Mouse (Mus musculus) erythroblast, embryonic 14.5 days (primary cell): ENCODE results near the gene 1700018B08Rik.

Source experiments
- GATA1 ChIP-seq: IDR thresholded peaks from 2 replicates; pipeline ENCODE4 v1.6.1; 2012; ENCODE audit warnings: low read length, inconsistent platforms, mixed read lengths
- TAL1 ChIP-seq: IDR thresholded peaks from 3 replicates; pipeline ENCODE4 v1.6.1; 2012; ENCODE audit warnings: low read length, inconsistent platforms, mixed read lengths

DNA sequence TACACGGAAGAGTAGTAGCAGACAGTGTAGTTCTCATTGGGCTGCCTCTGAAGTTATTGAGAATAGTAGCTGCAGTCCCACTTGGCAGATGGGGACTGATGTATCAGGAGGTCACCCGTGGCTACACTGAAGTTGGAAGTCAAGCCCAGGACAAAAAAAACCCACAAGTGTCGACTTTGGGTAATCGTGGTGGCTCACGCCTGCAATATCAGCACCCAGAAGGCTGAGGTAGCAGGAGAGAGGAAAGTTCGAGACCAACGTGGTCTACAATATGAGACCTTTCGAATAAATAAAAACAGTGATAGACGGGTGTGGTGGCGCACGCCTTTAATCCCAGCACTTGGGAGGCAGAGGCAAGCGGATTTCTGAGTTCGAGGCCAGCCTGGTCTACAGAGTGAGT, 40.6 kb upstream of the 1700018B08Rik start:
- TF ChIP-seq GATA1: no peak
- TF ChIP-seq TAL1: no peak
